Mouse (Mus musculus) liver, adult 2 months (tissue): ENCODE data around the gene Cercam.

Experiments
- CTCF ChIP-seq: fragments of 200-500 bp; IDR thresholded peaks from 2 replicates; pipeline ENCODE4 v1.5.1; 2011; ENCODE audit warnings: low read depth, low read length, control low read depth
- POLR2A ChIP-seq: fragments of 200-500 bp; IDR thresholded peaks from 2 replicates; pipeline ENCODE4 v1.6.1; 2011; ENCODE audit warnings: low read length, control low read depth; ENCODE audit not compliant: insufficient read depth; ENCODE audit errors: extremely low read depth

- TF ChIP-seq CTCF (no peak), POLR2A (no peak)
These were observed 15.2 kb upstream of the Cercam start for GRCm38 (mm10) chr2:29853736-29854135.
